Mouse (Mus musculus) liver, embryonic 14.5 days (tissue): ENCODE results near the gene Osbpl3.

Experiments used
- CTCF ChIP-seq: IDR thresholded peaks from 2 replicates; pipeline ENCODE4 v1.5.1; 2016; ENCODE audit warnings: antibody characterized with exemption, low read depth, control low read depth
- EP300 ChIP-seq: IDR thresholded peaks from 2 replicates; pipeline ENCODE4 v1.6.1; 2016; ENCODE audit warnings: antibody characterized with exemption, low read depth

DNA sequence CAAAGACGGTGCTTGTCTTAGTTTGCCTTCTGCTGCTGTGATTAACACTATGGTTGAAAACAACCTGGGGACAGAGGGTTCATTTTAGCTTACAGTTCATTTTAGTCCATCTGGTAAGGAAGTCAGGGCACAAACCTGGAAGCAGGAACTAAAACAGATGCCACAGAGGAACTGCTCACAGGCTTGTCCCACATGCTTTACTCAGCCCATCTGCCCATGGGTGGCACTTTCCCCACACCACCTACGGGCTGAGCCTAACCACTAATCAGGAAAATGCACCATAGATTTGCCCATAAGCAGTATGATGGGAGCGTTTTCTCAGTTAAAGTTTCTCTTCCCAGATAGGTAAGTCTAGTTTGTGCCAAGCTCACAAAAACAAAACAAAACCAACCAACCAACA lies 27.4 kb upstream of the Osbpl3 start:
- no peak for TF ChIP-seq CTCF
- no peak for TF ChIP-seq EP300
